Mouse (Mus musculus) cerebellum, postnatal 25 days (tissue): ENCODE results near the gene Igf2r.
A peak's percentile ranks its signal among the peaks of the same experiment; 100 is the strongest.

ENCODE experiments used
- DNase-seq, 2 experiments: peaks; one replicate each; pipeline ENCODE4 v3.0.0; 2021; ENCODE audit warnings: mixed read lengths in 2 of 2

The Igf2r gene

DNA sequence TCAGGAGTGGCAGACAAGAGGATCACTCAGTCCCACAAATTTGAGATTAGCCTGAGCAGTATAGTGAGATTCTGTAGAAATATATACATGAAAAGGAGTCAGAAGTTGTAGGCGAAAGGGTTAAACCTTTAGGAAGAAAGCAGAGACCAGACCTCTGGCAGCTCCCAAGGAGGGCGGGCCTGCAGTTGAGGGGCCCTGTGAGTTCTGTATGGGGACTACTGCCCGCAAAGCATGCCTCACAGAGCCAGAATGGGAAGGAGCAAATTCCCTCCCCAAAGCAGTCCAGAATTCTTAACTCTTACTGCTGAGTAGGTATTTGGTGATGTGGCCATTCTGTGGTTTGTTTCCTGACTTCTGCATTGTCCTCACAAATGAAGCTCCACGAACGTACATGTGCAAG is 11.6 kb upstream of the Igf2r start:
- DNase-seq, result no peak

DNA sequence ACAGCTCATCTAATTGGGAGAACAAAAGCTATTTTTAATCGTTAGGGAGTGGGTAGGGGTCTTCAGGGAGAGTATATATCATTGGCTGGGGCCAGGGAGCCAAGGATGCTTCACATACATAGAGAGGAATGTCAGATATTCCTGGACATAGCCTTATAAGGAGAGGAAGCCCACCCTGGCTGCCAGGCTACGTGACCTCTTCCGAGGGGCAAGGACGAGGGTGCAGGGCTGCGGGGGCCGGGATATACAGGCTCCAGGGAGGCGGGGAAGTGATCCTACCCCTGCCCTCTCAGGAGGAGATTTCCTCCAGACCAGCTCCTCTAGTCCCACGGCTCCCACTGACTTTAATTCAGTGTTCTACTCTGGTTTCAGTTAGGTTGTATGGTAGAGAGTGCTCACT is 10.7 kb upstream of the Igf2r start:
- DNase-seq, result no peak

GRCm38 (mm10) chr17:12779442-12779841 is 10.0 kb upstream of the Igf2r start:
- DNase-seq, result no peak

DNA sequence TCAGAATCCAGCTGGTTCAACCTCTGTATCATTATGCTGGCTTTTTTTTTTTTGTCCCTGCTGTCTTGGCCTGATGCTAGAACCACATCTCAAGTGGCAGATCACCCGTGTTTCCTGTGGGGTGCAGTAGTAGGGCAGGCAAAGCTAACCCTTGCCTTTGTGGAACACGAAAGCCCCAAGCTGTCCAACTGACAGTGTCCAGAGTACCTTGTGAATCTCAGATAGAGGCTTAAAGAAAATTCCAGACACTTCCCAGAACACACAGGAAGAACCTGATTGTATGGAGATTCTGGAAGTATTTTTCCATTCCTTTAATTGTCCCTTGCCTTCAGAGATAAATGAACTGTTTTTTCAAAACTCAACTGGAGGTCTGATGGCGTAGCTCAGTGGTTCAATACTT is 4.5 kb upstream of the Igf2r start:
- DNase-seq, result no peak

DNA sequence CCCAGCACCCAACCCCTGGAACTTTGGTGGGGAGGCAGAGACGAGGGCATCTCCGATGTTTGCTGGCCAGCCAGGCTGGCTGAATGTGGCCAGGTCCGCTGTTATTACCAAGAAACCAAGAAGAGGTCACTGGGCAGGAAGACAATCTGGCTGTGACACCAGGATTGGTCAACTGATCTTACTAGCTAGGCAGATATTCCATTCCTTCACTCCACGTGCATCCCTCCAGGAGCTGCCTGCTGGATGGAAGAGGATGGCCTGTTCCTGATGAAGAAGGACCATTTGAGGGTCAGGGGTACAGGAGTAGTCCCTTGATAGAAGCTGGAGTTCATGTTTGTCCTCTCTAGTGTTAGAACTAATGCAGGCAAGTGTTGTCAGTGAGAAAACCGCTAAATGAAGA is 1.0 kb upstream of the Igf2r start:
- no peak for DNase-seq

GRCm38 (mm10) chr17:12768415-12769379 is 767 bp downstream of the Igf2r start:
- no peak for DNase-seq

DNA sequence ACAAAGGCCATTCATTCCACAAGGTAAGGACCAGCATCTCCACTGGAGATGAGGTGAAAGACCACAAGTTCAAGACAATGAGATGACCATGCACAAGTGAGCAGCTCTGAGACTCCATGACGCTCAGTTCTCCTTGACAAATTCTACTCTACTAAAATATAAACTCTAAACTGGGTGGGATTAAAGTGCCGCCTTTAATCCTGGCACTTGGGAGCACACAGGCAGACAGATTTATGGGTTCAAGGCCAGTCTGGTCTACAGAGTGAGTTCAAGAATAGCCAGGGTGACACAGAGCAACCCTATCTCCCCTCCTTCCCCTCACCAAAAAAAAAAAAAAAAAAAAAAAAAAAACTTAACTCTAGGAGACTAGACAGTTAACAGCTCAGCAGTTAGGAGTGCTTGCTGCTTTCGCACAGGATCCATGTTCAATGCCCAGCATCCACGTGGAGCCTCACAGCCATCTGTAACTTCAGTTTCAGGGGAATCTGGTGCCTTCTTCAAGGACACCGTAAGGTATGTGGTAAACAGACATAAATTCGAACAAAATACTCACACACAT is 2.1 kb downstream of the Igf2r start:
- no peak for DNase-seq

DNA sequence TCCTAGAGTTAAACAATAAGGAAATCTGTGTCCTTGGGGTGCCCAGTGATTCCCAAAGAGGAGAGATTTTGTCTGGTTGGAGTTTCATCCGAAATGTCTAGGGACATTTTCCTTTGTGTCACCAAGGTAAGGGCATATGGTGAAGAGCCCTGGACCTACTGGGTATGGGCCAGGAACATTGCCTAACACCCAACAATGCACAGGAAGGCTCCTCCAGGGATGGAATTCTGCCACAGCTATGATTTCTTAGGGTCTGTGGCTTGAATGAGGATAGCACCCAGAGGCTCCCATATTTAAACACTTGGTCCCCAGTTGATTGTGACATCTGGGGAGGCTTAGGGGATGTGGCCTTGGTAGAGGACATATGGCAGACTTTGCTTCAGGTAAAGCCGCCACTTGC is 6.1 kb downstream of the Igf2r start:
- DNase-seq, result peak; percentile 47 to 50

DNA sequence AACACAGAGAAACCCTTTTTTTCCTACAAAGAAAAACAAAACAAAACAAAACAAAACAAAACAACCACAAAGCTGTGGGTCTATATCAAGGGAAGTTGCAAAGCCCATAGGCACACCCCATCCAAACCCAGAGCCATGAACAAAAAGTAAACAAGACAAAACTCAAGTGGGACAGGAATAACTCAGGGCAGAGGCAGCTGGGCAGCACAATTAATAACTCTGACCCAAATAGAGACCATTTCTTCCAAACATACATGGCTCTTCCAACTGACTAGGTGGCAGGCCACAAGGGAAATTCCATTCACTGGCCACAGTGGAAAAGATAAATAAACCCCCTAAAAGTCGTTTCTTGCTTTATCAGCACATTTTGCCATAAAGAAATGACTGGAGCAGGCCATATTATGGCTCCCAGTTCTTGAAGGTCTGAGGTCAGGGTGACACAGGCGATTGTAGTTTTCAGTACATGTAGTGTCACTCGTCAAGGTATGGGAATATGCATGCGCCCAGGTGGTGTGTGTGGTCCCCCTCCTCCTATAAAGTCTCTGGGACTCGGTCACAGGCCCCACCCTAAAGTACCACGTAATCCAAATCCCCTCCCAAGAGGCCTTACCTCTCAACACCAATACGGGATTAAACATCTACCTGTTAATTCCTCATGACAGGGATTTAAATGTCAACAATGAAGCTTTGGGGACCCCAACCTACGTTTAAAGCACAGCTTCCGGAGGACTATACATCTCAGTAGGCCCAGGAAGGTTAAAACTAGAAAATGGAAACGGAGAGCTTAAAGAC is 8.9 kb downstream of the Igf2r start:
- no peak for DNase-seq

- no peak for DNase-seq
These were observed 9.8 kb downstream of the Igf2r start for GRCm38 (mm10) chr17:12759646-12760074.

DNA sequence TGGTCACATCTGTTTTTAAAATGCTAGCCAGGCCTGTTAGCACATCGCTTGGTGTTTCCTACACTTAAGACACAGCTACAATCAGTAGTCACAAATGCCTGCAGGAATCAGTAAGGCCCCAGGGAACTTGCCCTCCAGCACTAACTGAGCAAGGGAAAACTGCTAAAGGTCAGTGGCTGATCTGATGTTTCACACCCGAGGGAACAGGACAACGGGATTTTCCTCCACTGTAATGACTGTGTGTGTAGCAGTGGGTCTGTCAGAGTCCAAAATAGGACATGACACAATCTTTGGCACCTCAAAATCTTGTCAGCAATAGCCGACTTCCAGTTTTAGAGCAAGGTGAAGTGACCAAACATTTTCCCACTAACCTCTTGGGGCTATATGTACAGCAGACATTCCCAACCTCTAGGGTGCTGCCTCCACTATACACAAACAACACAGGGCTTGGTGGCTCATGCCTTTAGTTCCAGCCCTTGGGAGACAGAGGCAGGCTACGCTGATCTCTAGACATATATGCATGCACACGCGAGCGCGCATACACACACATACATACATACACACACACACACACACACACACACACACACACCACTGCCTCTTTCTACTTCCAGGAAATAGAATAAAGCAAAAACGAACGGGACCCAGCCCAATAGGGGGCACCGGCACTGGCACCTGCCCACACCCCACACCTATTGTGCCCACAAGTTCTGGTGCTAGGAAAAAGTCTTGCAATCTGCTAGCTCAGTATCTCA is 10.6 kb downstream of the Igf2r start:
- peak; percentile 50 to 57 for DNase-seq

GRCm38 (mm10) chr17:12757990-12758389 is 11.5 kb downstream of the Igf2r start:
- peak; percentile 93 to 96 for DNase-seq

- DNase-seq, result peak; percentile 62 to 67
These were observed 12.3 kb downstream of the Igf2r start for GRCm38 (mm10) chr17:12757161-12757560.

DNA sequence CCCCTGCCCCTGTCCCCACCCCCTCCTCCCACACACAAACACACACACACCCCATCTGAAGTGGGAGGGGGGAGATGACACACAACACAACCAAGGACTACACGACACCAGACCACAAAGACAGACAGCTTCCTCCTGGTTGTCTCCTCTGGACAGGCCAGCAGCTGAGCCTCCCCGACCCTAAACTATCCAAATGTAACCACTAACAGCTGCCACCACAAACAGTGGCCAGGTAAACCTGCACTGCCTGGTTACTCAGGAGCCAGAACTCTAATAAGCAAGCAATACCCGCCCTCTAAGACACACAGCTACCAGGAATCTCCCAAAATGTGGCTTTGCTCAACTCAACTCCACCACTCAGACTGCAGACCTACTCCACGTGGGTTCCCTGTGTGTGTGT is 13.5 kb downstream of the Igf2r start:
- DNase-seq, result no peak

DNA sequence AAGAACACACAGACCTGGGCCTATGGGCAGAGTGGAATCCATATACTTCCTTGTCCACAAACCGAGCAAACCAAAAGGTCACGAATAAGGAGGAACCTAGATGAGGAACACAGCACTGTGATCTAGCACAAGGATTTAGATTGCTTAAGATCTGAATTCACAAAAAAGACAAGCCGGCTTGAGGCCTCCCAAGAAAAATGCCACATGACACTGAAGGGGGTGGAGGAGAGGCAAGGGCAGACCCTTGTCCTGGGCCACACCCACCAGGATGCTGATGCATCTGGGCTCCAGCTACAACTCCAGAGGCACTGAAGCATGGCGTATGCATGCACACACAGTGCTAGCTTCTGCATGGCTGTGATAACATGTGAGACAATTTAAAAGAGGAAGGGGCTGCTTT is 14.3 kb downstream of the Igf2r start:
- no peak for DNase-seq

DNA sequence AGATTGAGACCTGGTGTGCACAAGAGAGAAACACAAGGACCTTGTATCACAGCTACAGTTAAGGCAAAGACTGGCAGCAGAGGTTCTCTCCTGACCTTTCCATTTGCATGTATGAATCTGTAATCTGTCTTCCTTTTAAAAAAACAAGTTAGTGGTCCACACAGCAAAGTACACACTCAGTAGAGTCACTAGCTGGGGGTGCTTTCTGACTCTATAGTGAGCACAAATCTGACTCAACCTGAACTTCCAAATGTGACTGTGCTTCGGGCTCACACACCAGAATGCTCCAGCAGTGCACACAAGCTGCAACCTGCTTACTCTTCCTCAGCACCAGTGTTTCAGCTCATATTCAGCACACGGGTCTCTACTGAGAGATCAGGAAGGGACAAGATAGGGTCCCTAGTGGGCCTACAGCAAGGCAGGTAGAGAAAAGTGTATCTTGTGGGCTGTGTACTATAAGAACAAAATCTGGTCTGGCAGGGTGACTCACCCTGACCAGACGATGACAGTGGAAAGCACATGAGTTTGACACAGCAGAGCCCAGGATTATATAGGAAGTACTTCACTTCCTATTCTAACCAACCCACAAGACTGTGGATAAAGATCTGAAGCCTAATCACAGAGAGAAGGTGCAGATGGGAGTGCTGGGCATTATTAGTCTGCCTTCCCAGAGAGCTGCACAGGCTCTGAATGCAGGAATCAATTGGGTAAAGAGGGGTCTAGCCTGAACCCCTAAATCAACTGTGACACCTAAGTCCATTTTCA is 15.0 kb downstream of the Igf2r start:
- no peak for DNase-seq

DNA sequence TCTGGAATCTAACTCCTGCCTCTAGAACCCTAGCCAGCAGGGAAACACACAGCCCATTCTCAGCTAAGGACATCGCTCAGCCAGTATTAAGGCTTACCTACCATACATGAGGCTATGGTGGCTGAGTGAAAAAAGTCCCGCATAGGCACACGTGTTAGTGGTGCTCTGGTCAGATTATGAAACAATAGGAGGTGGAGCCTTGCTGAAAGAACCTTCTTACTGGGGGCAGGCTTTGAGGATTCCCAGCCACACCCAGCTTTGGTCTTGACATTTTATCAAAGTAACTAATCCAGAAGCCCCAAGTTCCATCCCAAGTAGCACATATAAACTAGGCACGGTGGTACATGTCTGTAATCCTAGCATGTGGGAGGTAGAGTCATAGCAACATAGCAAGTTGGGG is 16.4 kb downstream of the Igf2r start:
- no peak for DNase-seq

- DNase-seq, result no peak
These were observed 17.8 kb downstream of the Igf2r start for GRCm38 (mm10) chr17:12751641-12752040.

GRCm38 (mm10) chr17:12751218-12751617 is 18.2 kb downstream of the Igf2r start:
- no peak for DNase-seq

DNA sequence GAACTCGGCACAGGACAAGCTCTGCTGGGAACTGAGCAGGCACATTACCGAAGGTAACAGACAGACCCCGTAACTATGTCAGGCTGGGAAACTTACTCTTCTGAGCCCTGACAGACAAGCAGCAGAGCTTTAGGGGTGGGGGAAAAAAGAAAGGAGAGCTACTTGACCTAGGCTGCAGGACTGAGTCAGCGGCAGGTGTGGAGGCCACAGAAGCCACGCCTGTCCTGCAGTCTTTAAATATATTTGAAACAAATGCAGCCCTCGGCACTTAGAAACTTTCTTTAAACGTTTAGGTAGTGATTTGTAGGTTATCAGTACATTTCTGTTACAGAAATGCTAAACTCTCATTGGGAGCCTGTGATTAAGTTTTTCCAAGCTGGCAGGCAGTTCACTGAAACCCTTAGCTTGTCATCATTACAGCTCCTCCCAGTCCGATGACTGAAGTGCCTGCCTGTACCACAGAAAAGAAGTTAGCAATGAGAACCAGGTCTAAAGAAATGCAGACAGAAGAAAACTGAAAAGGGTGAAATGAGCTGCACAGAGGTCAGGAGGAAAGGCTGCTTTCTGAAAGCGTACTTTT is 18.8 kb downstream of the Igf2r start:
- no peak for DNase-seq
